Mouse (Mus musculus): ENCODE data around the gene Map9. TPM values are rescaled to one million over a fixed set of nuclear protein-coding genes. Genes with fewer than 3 reads are reported as not detected.

The Map9 gene
- polyA plus RNA-seq, 1 experiment from 2014 or later = 0.06 TPM

Other genes with a start within 250 kb of the Map9 start
- gene Gucy1a1, start 212.3 kb upstream of the Map9 start, polyA plus RNA-seq (2018) = 0.05 to 0.09 TPM in 2 of 3 replicates, not detected in the other
- not detected in 3 replicates for gene Npy2r, start 190.0 kb downstream of the Map9 start, polyA plus RNA-seq (2018)